Mouse (Mus musculus): ENCODE measurements around the gene Dolk.
A peak's percentile ranks its signal among the peaks of the same experiment; 100 is the strongest.

Gene Dolk

DNA sequence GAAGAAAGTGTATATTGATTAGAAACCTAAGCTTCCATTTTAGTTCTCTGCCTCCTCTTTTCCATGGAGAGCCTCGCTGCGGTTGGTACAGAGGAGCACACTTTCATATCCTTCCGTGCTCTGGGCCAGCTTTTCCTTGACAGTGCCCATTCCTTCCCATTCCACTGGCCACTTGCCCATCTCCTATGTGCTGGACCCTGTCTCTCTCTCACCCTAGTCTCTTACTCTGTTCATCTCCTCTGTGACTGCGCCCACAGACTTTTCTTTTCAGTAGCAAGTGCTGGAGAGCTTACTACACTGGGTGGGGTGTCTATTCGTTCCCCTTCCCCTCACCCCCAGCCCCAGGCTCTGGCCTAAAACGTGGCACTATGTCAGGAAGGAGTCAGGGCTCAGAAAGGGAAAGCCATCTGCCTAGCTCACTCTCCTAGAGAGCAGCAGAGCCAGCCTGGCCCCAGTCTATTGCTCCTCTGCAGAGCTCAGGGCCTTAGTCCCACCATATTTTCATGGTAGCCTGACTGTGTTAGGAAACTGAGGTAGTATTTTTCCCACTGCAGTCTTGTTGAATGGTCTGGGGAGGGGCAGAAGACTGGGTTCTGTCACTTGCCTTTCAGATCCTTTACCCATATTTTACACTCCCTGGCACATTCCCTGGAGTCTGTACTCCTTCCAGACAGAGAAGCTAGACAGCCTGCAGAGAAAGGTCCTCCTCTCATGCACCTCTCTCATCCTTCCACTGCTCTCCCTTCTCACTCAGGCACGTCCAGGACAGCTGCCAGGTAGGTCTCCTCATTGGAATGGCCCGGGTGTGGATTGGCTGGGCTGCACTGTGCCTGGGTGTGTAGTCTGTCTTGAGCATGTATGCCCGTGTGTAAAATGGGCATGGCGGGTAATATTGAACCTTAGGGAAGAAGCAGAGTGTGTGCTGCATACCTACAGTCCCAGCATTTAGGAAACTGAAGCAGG, 35.7 kb downstream of the Dolk start:
- no peak for DNase-seq (ENCODE audit: low spot score in 2 of 2)

GRCm38 (mm10) chr2:30249182-30249581, 37.0 kb downstream of the Dolk start:
- DNase-seq (ENCODE audit: low spot score in 2 of 2) = no peak

GRCm38 (mm10) chr2:30247681-30248080, 38.5 kb downstream of the Dolk start:
- DNase-seq (ENCODE audit: low spot score in 2 of 2) = no peak

DNA sequence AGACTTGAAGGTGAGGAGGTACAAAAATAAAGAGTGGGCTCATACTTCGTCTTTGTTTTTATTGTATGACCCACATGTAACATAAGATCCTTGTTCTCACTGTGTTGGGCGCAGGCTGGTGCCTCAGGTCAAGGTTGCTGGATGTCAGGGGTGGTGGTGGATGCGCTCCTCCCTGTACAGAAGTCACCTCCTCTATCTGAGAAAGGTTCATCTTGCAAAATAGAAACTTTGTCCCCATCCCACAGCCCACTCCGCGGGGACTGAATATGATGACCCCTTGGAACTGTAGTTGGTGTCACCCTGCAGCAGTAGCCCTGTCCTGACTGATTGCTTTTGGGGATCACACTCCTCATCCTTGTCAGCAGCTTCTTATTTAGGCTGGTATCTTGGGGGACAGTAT, 39.1 kb downstream of the Dolk start:
- DNase-seq (ENCODE audit: low spot score in 2 of 2) = no peak

DNA sequence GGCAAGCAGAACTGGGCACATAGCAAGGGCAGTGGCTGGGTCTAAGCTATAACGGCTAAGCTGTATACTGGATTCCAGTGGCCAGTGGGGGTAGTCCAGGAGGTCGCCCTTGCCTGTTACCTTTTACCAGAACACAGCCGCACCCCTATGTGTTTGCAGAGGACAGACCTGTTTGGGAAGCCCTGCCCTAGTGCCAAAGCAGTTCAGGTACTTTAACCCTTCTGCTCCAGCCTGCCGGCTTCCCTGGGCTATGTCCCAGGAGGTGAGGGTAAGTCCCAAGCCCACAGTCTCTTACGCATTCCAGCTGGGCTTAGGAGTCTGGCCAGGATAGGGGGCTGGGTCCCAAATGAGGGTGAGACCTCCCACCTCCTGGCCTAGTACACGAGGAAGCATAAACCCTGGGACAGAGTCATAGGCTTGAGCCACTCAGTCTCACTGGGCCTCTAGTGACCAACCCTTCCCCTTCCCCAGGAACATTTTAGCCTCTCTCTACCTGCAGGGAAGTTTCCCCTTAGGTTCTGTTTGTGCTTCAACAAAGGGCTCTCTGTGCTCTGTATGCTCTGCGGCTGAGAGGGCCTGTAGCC, 41.4 kb downstream of the Dolk start:
- DNase-seq (ENCODE audit: low spot score in 2 of 2) = no peak

GRCm38 (mm10) chr2:30243391-30243790, 42.7 kb downstream of the Dolk start:
- DNase-seq (ENCODE audit: low spot score in 2 of 2) = no peak

DNA sequence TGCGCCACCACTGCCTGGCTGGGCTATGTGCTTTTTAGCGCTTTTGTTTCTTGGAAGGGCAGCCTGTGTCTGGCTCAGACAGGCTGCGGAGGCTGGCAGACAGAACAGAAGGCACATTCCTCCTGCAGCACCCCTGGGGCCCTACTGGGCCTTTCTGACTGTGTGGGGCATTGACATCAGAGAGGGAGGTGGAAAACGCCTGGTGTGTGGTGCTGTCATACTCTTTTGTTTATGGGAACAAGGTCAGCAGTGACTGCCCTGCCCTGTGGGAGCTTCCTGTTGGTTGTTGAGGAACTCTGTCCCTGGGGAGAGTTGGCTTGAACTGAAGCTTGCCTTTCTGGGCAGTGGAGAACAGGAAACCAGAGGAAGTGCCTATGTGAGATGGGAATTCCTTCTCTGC, 43.6 kb downstream of the Dolk start:
- DNase-seq (ENCODE audit: low spot score in 2 of 2) = no peak

- no peak for DNase-seq (ENCODE audit: low spot score in 2 of 2)
Measured at GRCm38 (mm10) chr2:30240267-30240666, 45.9 kb downstream of the Dolk start, which contains the start of gene Gm28035. TSS of gene Gm28035 (plus strand) at chr2:30240567.

DNA sequence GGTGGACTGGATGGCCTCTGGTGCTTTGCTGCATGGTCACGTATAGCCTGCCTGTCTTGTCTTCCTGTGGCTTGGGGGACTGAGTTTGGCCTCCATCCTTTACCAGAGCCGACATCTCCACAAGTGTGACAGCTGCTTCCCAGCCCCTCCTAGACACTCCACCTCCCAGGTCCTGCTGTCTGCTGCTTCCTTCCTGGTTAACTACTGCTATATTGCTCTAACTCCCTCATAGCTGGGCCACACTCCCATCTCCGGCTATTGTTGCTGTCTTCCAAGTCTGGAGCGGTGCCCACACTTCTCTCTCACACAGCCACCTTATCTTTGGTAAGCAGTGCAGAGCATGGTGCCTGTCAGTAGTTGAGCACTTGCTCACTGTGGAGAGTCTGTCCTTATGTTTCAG, 46.4 kb downstream of the Dolk start:
- no peak for DNase-seq (ENCODE audit: low spot score in 2 of 2)

DNA sequence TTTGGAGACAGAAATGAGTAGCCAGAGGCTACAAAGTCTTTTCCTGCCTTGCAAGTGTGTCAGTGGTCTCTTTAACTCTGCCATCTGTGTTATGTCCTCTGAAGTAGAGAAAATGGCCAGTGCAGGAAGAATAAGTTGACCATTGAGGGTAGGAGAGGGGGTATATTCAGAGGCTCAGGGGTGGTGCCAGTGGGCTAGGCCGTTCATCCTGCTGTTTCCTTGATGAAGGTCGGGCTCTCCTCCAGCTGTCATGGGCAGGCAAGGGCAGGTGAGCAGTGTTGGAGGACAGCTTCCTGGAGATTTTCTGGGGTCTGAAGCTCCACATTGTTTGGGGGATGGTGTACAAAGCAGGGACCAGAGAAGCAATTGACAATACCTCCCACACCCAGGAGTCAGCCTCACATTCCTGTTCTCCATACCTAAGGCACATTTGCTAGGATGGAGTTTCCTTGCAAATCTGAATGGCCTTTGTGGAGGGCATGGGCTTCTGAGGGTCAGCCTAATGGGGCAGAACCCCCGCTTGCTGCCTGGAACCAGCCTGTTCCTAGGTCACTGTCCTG, 47.1 kb downstream of the Dolk start:
- no peak for DNase-seq (ENCODE audit: low spot score in 2 of 2)

GRCm38 (mm10) chr2:30237881-30238280, 48.3 kb downstream of the Dolk start:
- DNase-seq (ENCODE audit: low spot score in 2 of 2) = peak in 1 of 2 experiments; percentile 52

DNA sequence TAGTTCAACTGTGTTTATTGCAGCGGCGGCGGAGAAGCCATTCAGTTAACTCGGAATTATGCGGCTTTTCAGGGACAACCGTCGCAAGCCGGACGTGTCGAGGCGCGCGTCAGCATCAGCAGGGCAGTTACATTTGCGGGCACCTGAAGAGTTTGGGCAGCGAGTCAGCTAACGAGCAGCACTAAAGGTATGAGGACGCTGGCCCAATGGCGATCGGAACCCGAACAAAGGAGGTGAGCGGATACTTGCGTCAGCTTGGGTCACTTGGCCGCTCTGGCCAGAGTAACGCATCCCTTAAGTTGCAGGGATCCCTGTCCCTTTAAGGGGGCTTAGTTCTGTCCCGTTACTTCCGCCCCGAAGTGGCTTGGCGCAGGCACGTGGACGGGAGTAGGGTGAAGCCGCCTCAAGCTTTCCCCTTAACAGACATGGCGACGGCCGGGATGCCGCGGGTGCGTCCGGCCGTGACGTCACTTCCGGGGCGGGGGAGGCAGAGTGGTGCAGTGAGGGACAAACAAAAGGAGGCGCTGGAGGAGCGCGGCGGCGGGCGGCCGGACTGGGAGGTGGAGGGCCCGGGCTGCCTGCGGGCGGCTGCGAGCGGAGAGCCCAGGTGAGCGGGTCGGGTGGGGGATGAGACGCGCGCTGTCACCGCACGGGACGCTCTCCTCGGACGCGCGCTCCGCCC, 48.8 kb downstream of the Dolk start, which contains the start of gene Lrrc8a:
Gene Lrrc8a, plus strand, starts transcription at position 517 of the 682 bp plus-strand sequence.
- DNase-seq (ENCODE audit: low spot score in 2 of 2) = peak; percentile 99

- no peak for DNase-seq (ENCODE audit: low spot score in 2 of 2)
Measured at GRCm38 (mm10) chr2:30236426-30237198, 49.5 kb downstream of the Dolk start.

- DNase-seq (ENCODE audit: low spot score in 2 of 2) = no peak
Measured at GRCm38 (mm10) chr2:30235593-30235992, 50.5 kb downstream of the Dolk start.
